Mouse (Mus musculus): Measurements from ENCODE around the gene Tmem50a. TPM values are rescaled to one million over a fixed set of nuclear protein-coding genes. Genes with fewer than 3 reads are reported as not detected.

Tmem50a gene
- polyA plus RNA-seq, 1 experiment from 2014 or later, result 271 TPM

DNA sequence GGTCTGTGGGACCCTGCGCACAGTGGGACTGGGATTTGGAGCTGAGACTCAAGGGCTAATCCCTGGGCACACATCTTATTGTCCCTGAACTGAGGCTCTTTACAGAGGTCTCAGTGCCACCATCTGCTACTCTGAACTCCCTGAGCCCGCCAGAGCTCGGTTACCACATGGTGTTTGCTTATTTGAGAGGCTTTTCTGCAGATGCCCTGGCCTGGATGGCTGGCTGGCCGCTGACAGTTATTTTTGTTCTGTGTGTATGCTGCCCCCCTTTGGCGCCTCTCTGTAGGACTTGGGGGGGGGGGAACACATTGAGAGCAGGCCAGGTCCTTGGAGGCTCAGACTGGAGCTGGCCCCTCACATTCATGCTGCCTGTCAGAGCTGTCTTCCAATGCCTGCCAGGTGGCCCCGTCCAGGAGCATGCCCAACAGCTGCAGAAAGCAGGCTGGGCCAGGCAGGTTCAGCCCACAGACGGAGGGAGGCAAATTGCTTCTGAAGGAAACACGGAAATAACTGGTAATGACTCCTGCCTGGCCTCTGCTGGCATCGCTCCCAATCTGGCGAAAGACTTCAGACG is 35.8 kb upstream of the Tmem50a start:
- Histone ChIP-seq H3K36me3 (ENCODE audit: insufficient read depth, low read length) (no peaks in the 10 kb centered on the region), H3K4me1 (ENCODE audit: insufficient read depth, low read depth, low read length) (no peaks in the 10 kb centered on the region), H3K9ac (replicated peaks; ENCODE audit: low read depth) (no peak overlapping the region), H3K4me2 (replicated peaks; ENCODE audit: low read depth, low read length) (no peak overlapping the region), H3K27ac (ENCODE audit: low read length) (no peak overlapping the region), H3K4me3 (ENCODE audit: low read depth, low read length) (no peak overlapping the region), H3K9me3 (ENCODE audit: low read length) (no peaks in the 10 kb centered on the region), H3K27me3 (replicated peaks; ENCODE audit: insufficient read depth, low read length) (no peaks in the 10 kb centered on the region)
- TF ChIP-seq CTCF (IDR thresholded peaks at IDR 0.05), result peak; percentile 53
- no peak for TF ChIP-seq EP300 (IDR thresholded peaks at IDR 0.05)
- peak; percentile 83 for ATAC-seq
- 15% methylated on average over 11 of the region's 11 CpGs for WGBS
- peak; percentile 82 for DNase-seq (ENCODE audit: low spot score)

- no peaks in the 10 kb centered on the region for H3K27me3 ChIP-seq (replicated peaks; ENCODE audit: insufficient read depth, low read length)
- no peak overlapping the region for H3K4me3 ChIP-seq (ENCODE audit: low read depth, low read length)
- no peaks in the 10 kb centered on the region for H3K9me3 ChIP-seq (ENCODE audit: low read length)
- WGBS, result 7% methylated on average over 17 of the region's 17 CpGs
- H3K36me3 ChIP-seq (ENCODE audit: insufficient read depth, low read length), result no peaks in the 10 kb centered on the region
- ATAC-seq (peak; percentile 48), DNase-seq (ENCODE audit: low spot score) (peak; percentile 86)
- peak; percentile 92 for TF ChIP-seq CTCF (IDR thresholded peaks at IDR 0.05)
- no peak for TF ChIP-seq EP300 (IDR thresholded peaks at IDR 0.05)
- no peak overlapping the region for H3K27ac ChIP-seq (ENCODE audit: low read length)
- H3K9ac ChIP-seq (replicated peaks; ENCODE audit: low read depth), result no peak overlapping the region
- no peaks in the 10 kb centered on the region for H3K4me1 ChIP-seq (ENCODE audit: insufficient read depth, low read depth, low read length)
- 0 out of 2 replicates have a peak overlapping the region, but pooled peaks have one; percentile 22 for H3K4me2 ChIP-seq (replicated peaks; ENCODE audit: low read depth, low read length)
These were observed 31.4 kb upstream of the Tmem50a start for GRCm38 (mm10) chr4:134946024-134946744.

GRCm38 (mm10) chr4:134943758-134944538 is 29.1 kb upstream of the Tmem50a start:
- no peaks in the 10 kb centered on the region for H3K27me3 ChIP-seq (replicated peaks; ENCODE audit: insufficient read depth, low read length)
- H3K9ac ChIP-seq (replicated peaks; ENCODE audit: low read depth), result no peak overlapping the region
- H3K9me3 ChIP-seq (ENCODE audit: low read length), result no peaks in the 10 kb centered on the region

GRCm38 (mm10) chr4:134939900-134940299 is 25.1 kb upstream of the Tmem50a start:
- DNase-seq (ENCODE audit: low spot score) (no peak), ATAC-seq (no peak)
- H3K4me3 ChIP-seq (ENCODE audit: low read depth, low read length), result no peak overlapping the region
- no peaks in the 10 kb centered on the region for H3K9me3 ChIP-seq (ENCODE audit: low read length)
- H3K27me3 ChIP-seq (replicated peaks; ENCODE audit: insufficient read depth, low read length), result no peaks in the 10 kb centered on the region
- H3K4me2 ChIP-seq (replicated peaks; ENCODE audit: low read depth, low read length), result no peak overlapping the region
- no peaks in the 10 kb centered on the region for H3K4me1 ChIP-seq (ENCODE audit: insufficient read depth, low read depth, low read length)
- H3K36me3 ChIP-seq (ENCODE audit: insufficient read depth, low read length), result peaks cover 15% of the 10 kb centered on the region; the same call in 1 of the 2 replicates
- H3K9ac ChIP-seq (replicated peaks; ENCODE audit: low read depth), result no peak overlapping the region
- TF ChIP-seq CTCF (IDR thresholded peaks at IDR 0.05) (no peak), EP300 (IDR thresholded peaks at IDR 0.05) (no peak)
- WGBS, result 56% methylated on average over 9 of the region's 9 CpGs
- no peak overlapping the region for H3K27ac ChIP-seq (ENCODE audit: low read length)

More at GRCm38 (mm10) chr4:134943758-134944538, 29.1 kb upstream of the Tmem50a start:
- Histone ChIP-seq H3K4me2 (replicated peaks; ENCODE audit: low read depth, low read length) (no peak overlapping the region), H3K4me3 (ENCODE audit: low read depth, low read length) (no peak overlapping the region), H3K27ac (ENCODE audit: low read length) (no peak overlapping the region), H3K36me3 (ENCODE audit: insufficient read depth, low read length) (no peaks in the 10 kb centered on the region), H3K4me1 (ENCODE audit: insufficient read depth, low read depth, low read length) (no peaks in the 10 kb centered on the region)
- WGBS, result 33% methylated on average over 27 of the region's 27 CpGs
- TF ChIP-seq EP300 (IDR thresholded peaks at IDR 0.05), result no peak; the same call in 1 of the 2 replicates
- peak; percentile 80 for ATAC-seq
- peak; percentile 51 for DNase-seq (ENCODE audit: low spot score)

GRCm38 (mm10) chr4:134937240-134938176 is 22.7 kb upstream of the Tmem50a start:
- Histone ChIP-seq H3K36me3 (ENCODE audit: insufficient read depth, low read length) (peaks cover 28% of the 10 kb centered on the region), H3K27me3 (replicated peaks; ENCODE audit: insufficient read depth, low read length) (no peaks in the 10 kb centered on the region), H3K9ac (replicated peaks; ENCODE audit: low read depth) (no peak overlapping the region), H3K4me1 (ENCODE audit: insufficient read depth, low read depth, low read length) (no peaks in the 10 kb centered on the region), H3K9me3 (ENCODE audit: low read length) (no peaks in the 10 kb centered on the region), H3K27ac (ENCODE audit: low read length) (no peak overlapping the region), H3K4me2 (replicated peaks; ENCODE audit: low read depth, low read length) (no peak overlapping the region), H3K4me3 (ENCODE audit: low read depth, low read length) (no peak overlapping the region)
- ATAC-seq, result peak; percentile 54
- TF ChIP-seq CTCF (IDR thresholded peaks at IDR 0.05), result no peak
- no peak for TF ChIP-seq EP300 (IDR thresholded peaks at IDR 0.05)
- DNase-seq (ENCODE audit: low spot score), result peak; percentile 52
- WGBS, result 41% methylated on average over 17 of the region's 17 CpGs

All from lung, postnatal 0 days (tissue).